Mouse (Mus musculus) CD4-positive, CD25-positive, alpha-beta regulatory T cell, adult 4 months (primary cell): Measurements from ENCODE around the gene Ptgfr. TPM values are rescaled to one million over a fixed set of nuclear protein-coding genes. Genes with fewer than 3 reads are reported as not detected.

Experiments used
- polyA plus RNA-seq, 2 experiments: library from polyadenylated mRNA; unstranded; fragments of 100-300 nt; shearing (Covaris generic); gene quantifications; one replicate each; pipeline ENCODE4 v1.2.1; 2017

The Ptgfr gene
- polyA plus RNA-seq, 2 experiments from 2014 or later = not detected

Other genes starting within 250 kb of the Ptgfr start
- 10 to 100 TPM in 1 of 2 experiments, 1 to 10 TPM in 1; 7.4 to 10.6 TPM for gene Ifi44, start 87.7 kb downstream of the Ptgfr start, polyA plus RNA-seq
- gene Ifi44l, start 74.7 kb downstream of the Ptgfr start, polyA plus RNA-seq = under 1 TPM in 1 of 2 experiments, not detected in 1; 0.78 TPM